Comparison of ENCODE assay signal across 9 mouse cellular contexts in genomic region chr3:105894601-105895592, GRCm38 (mm10). TPM values are rescaled to one million over a fixed set of nuclear protein-coding genes. Genes with fewer than 3 reads are reported as not detected.
DNase-seq lines count a peak whose midpoint lies in the region; ATAC-seq and TF ChIP-seq lines count a peak whose summit lies in the region.
"Had no signal": no experiment of that assay in that cellular context is flagged by ENCODE, and none has a peak within 500 bp of the region (broad histone marks: within the 10 kb centered on the region; RNA-seq: fewer than 3 reads in every experiment).

No protein-coding gene starts in this region.

- H3K9me3 ChIP-seq in stomach, postnatal 0 days (ENCODE audit: control insufficient read depth, low read length), result no peaks in the 10 kb centered on the region

- H3K27ac ChIP-seq in stomach, postnatal 0 days (replicated peaks), result peak overlapping the region; percentile 79

- no peak overlapping the region for H3K9ac ChIP-seq in stomach, postnatal 0 days (ENCODE audit: low read length)

- peaks cover 11% of the 10 kb centered on the region for H3K4me1 ChIP-seq in stomach, postnatal 0 days (replicated peaks; ENCODE audit: control insufficient read depth, insufficient read depth)

- DNase-seq in embryo, embryonic 10 days (ENCODE audit: low spot score), result peak; percentile 20
- no peak for DNase-seq in embryo, embryonic 9.5 days (ENCODE audit: extremely low spot score)
- DNase-seq in adrenal gland, postnatal 10 days, result peak; percentile 98
- peak; percentile 92 for DNase-seq in induced T-regulatory cell, adult 2 months (ENCODE audit: low read depth)
- peak; percentile 32 to 60 for DNase-seq in left cerebral cortex, postnatal 25 days (ENCODE audit: low spot score in 2 of 2)
- DNase-seq in stomach, postnatal 0 days (ENCODE audit: low spot score), result peak; percentile 97

- intact Hi-C loops in left cerebral cortex, postnatal 25 days (cut with DNase I), result loop anchor here (5.0 kb wide), 3 partner anchors 93 to 208 kb away; partner anchors contain the start of genes Ddx20 and Rap1a

- TF ChIP-seq EP300 in stomach, postnatal 0 days (optimal IDR thresholded peaks at IDR 0.05), result no peak

- TF ChIP-seq CTCF in stomach, postnatal 0 days (IDR thresholded peaks at IDR 0.05; ENCODE audit: low read depth), result peak; percentile 95

- H3K36me3 ChIP-seq in stomach, postnatal 0 days (ENCODE audit: control insufficient read depth, insufficient read depth, low read length), result no peaks in the 10 kb centered on the region

- whole genome bisulfite sequencing in stomach, postnatal 0 days, result 54% methylated on average over 23 of the region's 23 CpGs

- no peaks in the 10 kb centered on the region for H3K27me3 ChIP-seq in stomach, postnatal 0 days (ENCODE audit: control insufficient read depth, insufficient read depth, low read length)

- 0 out of 2 replicates have a peak, but pooled peaks have one; percentile 40 for ATAC-seq in erythroid progenitor cell, adult 5-6 weeks (replicated peaks; ENCODE audit: low FRiP score, poor library complexity, severe bottlenecking)
- ATAC-seq in megakaryocyte-erythroid progenitor cell, adult 5-6 weeks (replicated peaks; ENCODE audit: low FRiP score, low TSS enrichment, poor library complexity, severe bottlenecking), result peak; percentile 33
- peak; percentile 89 for ATAC-seq in stomach, postnatal 0 days (ENCODE audit: low FRiP score, low TSS enrichment)

- H3K4me2 ChIP-seq in stomach, postnatal 0 days (replicated peaks; ENCODE audit: low read depth), result peak overlapping the region; percentile 0; the same call in 1 of the 2 replicates

- no peak overlapping the region for H3K4me3 ChIP-seq in stomach, postnatal 0 days (ENCODE audit: low read depth, low read length)

RNA-seq across cellular contexts. Expression of gene Tmigd3, which starts 24.2 kb away (rescaled TPM):
- under 1 TPM in 1 of 2 experiments, not detected in 1; 0.33 TPM for total RNA-seq in adrenal gland, postnatal 10 days (2021)
- total RNA-seq in erythroid progenitor cell, adult 5-6 weeks (2015; ENCODE audit: low replicate concordance), result not detected in 2 replicates
- not detected in 2 replicates for total RNA-seq in erythroid progenitor cell, adult 5-6 weeks (2017; ENCODE audit: low replicate concordance)
- total RNA-seq in left cerebral cortex, postnatal 25 days (2021), result under 1 TPM in 1 of 2 experiments, not detected in 1; 0.69 TPM
- total RNA-seq in megakaryocyte-erythroid progenitor cell, adult 5-6 weeks (2014; fragmentation: Nextera tagmentation), result not detected in 2 replicates
- not detected in 2 replicates for total RNA-seq in megakaryocyte-erythroid progenitor cell, adult 5-6 weeks (2017)
- 0.17 and 0.36 TPM in 2 replicates for polyA plus RNA-seq in stomach, postnatal 0 days (2015; fragmentation: Nextera tagmentation; extraction: Ambion mirVana)
- polyA plus RNA-seq: neural tube, embryonic 14.5 days had no signal

RNA-seq across cellular contexts. Expression of gene Adora3, which starts 24.2 kb away (rescaled TPM):
- under 1 TPM in 1 of 2 experiments, not detected in 1; 0.54 TPM for total RNA-seq in adrenal gland, postnatal 10 days (2021)
- total RNA-seq in erythroid progenitor cell, adult 5-6 weeks (2015; ENCODE audit: low replicate concordance), result 1.1 TPM in 1 of 2 replicates, not detected in the other
- not detected in 2 replicates for total RNA-seq in erythroid progenitor cell, adult 5-6 weeks (2017; ENCODE audit: low replicate concordance)
- total RNA-seq in left cerebral cortex, postnatal 25 days (2021), result 1 to 10 TPM; 1.2 to 1.5 TPM
- not detected in 2 replicates for total RNA-seq in megakaryocyte-erythroid progenitor cell, adult 5-6 weeks (2014; fragmentation: Nextera tagmentation)
- not detected in 2 replicates for total RNA-seq in megakaryocyte-erythroid progenitor cell, adult 5-6 weeks (2017)
- 0.34 and 0.47 TPM in 2 replicates for polyA plus RNA-seq in stomach, postnatal 0 days (2015; fragmentation: Nextera tagmentation; extraction: Ambion mirVana)

RNA-seq across cellular contexts. Expression of gene I830077J02Rik, which starts 37.6 kb away (rescaled TPM):
- 1 to 10 TPM; 1.6 TPM for total RNA-seq in adrenal gland, postnatal 10 days (2021)
- 9.4 and 12.2 TPM in 2 replicates for total RNA-seq in erythroid progenitor cell, adult 5-6 weeks (2015; ENCODE audit: low replicate concordance)
- 1.4 and 3.4 TPM in 2 replicates for total RNA-seq in erythroid progenitor cell, adult 5-6 weeks (2017; ENCODE audit: low replicate concordance)
- under 1 TPM; 0.44 to 0.78 TPM for total RNA-seq in left cerebral cortex, postnatal 25 days (2021)
- 0.35 and 2.8 TPM in 2 replicates for total RNA-seq in megakaryocyte-erythroid progenitor cell, adult 5-6 weeks (2014; fragmentation: Nextera tagmentation)
- total RNA-seq in megakaryocyte-erythroid progenitor cell, adult 5-6 weeks (2017), result 0.52 and 8.0 TPM in 2 replicates
- 0.63 and 1.2 TPM in 2 replicates for polyA plus RNA-seq in stomach, postnatal 0 days (2015; fragmentation: Nextera tagmentation; extraction: Ambion mirVana)

Comparison
In these comparisons a context has a peak if more than half of its experiments do, and no peak if none do; other contexts are left out.
1. ATAC-seq: peak in every context shown above with its lines; median percentile 89 in stomach, postnatal 0 days; 40 in erythroid progenitor cell, adult 5-6 weeks; 33 in megakaryocyte-erythroid progenitor cell, adult 5-6 weeks.